ENCODE assay signal across 18 mouse cellular contexts in the genomic region with DNA sequence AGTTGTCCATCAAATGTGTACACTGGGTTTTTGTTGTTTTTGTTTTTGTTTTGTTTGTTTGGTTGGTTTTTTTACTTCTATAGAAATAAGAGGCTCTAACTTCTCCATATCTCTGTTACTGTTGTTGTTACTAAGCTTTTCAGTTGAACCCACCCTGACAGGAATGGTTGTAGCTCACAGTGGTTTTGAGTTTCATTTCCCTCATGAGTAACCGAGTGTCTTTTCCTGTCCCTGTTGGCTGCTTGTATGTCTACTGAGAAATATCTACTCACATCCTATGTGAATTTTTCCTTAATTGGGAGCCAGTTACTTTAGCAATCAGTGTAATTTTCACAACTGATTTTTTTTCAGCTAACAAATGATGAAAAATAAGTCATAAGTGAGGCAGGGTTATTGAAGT. TPM values are rescaled to one million over a fixed set of nuclear protein-coding genes. Genes with fewer than 3 reads are reported as not detected.
DNase-seq lines count a peak whose midpoint lies in the region; ATAC-seq lines count a peak whose summit lies in the region.
"Had no signal": no experiment of that assay in that cellular context is flagged by ENCODE, and none has a peak within 500 bp of the region (broad histone marks: within the 10 kb centered on the region; RNA-seq: fewer than 3 reads in every experiment).

No protein-coding gene starts in this region.

- DNase-seq in spleen, postnatal 36 days (ENCODE audit: low spot score in 2 of 2), result peak; percentile 29 to 38
- no peak for DNase-seq in spleen, adult 18-20 months
- DNase-seq in ovary, postnatal 36 days (ENCODE audit: low spot score), result no peak
- DNase-seq: adrenal gland, postnatal 14 days; B cell, adult 2 months; cerebellum, adult 11-12 months; cerebellum, adult 9-10 months; cerebellum, postnatal 25 days; gastrocnemius, postnatal 14 days; heart, adult 2 months; heart, postnatal 14 days had no signal

- ATAC-seq in granulocyte monocyte progenitor cell, adult 5-6 weeks (replicated peaks; ENCODE audit: poor library complexity, severe bottlenecking), result peak; percentile 91
- 0 out of 2 replicates have a peak, but pooled peaks have one; percentile 30 for ATAC-seq in neutrophil, adult 5-6 weeks (ENCODE audit: extremely low read depth, insufficient number of reproducible peaks, low FRiP score, poor library complexity, severe bottlenecking)
- no peak for ATAC-seq in CD4-positive, CD25-positive, alpha-beta regulatory T cell, adult 4 months
- ATAC-seq: activated CD4-positive, CD25-positive, alpha-beta regulatory T cell, adult 4 months; forebrain, embryonic 14.5 days; intestine, embryonic 15.5 days; Patski had no signal

RNA-seq across cellular contexts. Expression of gene Cited2, which starts 31.3 kb away (rescaled TPM):
- 96.5 and 128 TPM in 2 replicates for total RNA-seq in granulocyte monocyte progenitor cell, adult 5-6 weeks (2014; fragmentation: Nextera tagmentation)
- total RNA-seq in granulocyte monocyte progenitor cell, adult 5-6 weeks (2017), result 50.0 and 64.9 TPM in 2 replicates
- total RNA-seq in neutrophil, adult 5-6 weeks (2017), result 46.3 and 63.8 TPM in 2 replicates
- 1 to 10 TPM; 4.8 to 9.4 TPM for polyA plus RNA-seq in CD4-positive, CD25-positive, alpha-beta regulatory T cell, adult 4 months (2017; shearing (Covaris generic))

Comparison
In these comparisons a context has a peak if more than half of its experiments do, and no peak if none do; other contexts are left out.
1. DNase-seq: peak in spleen, postnatal 36 days (2 of 2); none in spleen, adult 18-20 months (0 of 2) and ovary, postnatal 36 days (single experiment).